Mouse (Mus musculus) brain, embryonic 14.5 days (tissue): ENCODE data around the gene Rbfox3.

Experiments
- CTCF ChIP-seq: fragments of 200-500 bp; IDR thresholded peaks from 2 replicates; pipeline ENCODE4 v1.5.1; 2012; ENCODE audit warnings: inconsistent platforms, mild to moderate bottlenecking, moderate library complexity, borderline replicate concordance; ENCODE audit not compliant: insufficient read depth, insufficient read length; ENCODE audit errors: extremely low read depth
- POLR2A ChIP-seq: fragments of 200-500 bp; IDR thresholded peaks from 2 replicates; pipeline ENCODE4 v1.6.1; 2012; ENCODE audit warnings: mild to moderate bottlenecking, inconsistent platforms, borderline replicate concordance; ENCODE audit not compliant: poor library complexity, insufficient read depth, insufficient read length, severe bottlenecking; ENCODE audit errors: extremely low read depth

- TF ChIP-seq POLR2A, result no peak
- TF ChIP-seq CTCF, result peak; percentile 5; the same call in 1 of the 2 replicates
These were observed 305.8 kb downstream of the Rbfox3 start for GRCm38 (mm10) chr11:118605570-118605969.
